Mouse (Mus musculus) megakaryocyte, adult 5-6 weeks (primary cell): ENCODE measurements around the gene Eno3. TPM values are rescaled to one million over a fixed set of nuclear protein-coding genes. Genes with fewer than 3 reads are reported as not detected.

Experiments
- ATAC-seq: 2 replicates; pipeline ENCODE4 v1.8.0; 2016; ENCODE audit warnings: mild to moderate bottlenecking, inconsistent platforms; ENCODE audit not compliant: poor library complexity, severe bottlenecking
- total RNA-seq, 2 experiments: library from RNA; stranded (forward) in 1 of 2; stranded (reverse) in 1 of 2; fragments of 153-499, 151-499 nt in 1 of 2; fragments of 221-1000, 200-1000 nt in 1 of 2; gene quantifications; 2 replicates each; pipeline versions ENCODE4 v1.2.3 to v1.2.4; 2015 to 2017

Eno3 gene
- total RNA-seq, 2 experiments from 2014 or later = 6.3 to 8.2 TPM

GRCm38 (mm10) chr11:70711026-70711425, 54.0 kb downstream of the Eno3 start:
- ATAC-seq = no peak

Other genes with a start within 250 kb of the Eno3 start
- 12.1 and 13.2 TPM in 2 replicates for gene Pelp1, start 247.2 kb upstream of the Eno3 start, total RNA-seq (2015)
- 5.8 and 7.4 TPM in 2 replicates for gene Pelp1, start 247.2 kb upstream of the Eno3 start, total RNA-seq (2017)
- 140 and 157 TPM in 2 replicates for gene Arrb2, start 224.6 kb upstream of the Eno3 start, total RNA-seq (2015)
- 125 and 141 TPM in 2 replicates for gene Arrb2, start 224.6 kb upstream of the Eno3 start, total RNA-seq (2017)
- 42.2 and 64.0 TPM in 2 replicates for gene Med11, start 205.3 kb upstream of the Eno3 start, total RNA-seq (2015)
- 47.8 and 55.3 TPM in 2 replicates for gene Med11, start 205.3 kb upstream of the Eno3 start, total RNA-seq (2017)
- gene Zmynd15, start 197.8 kb upstream of the Eno3 start, total RNA-seq (2015) = 0.13 TPM in 1 of 2 replicates, not detected in the other
- gene Zmynd15, start 197.8 kb upstream of the Eno3 start, total RNA-seq (2017) = 0.04 TPM in 1 of 2 replicates, not detected in the other
- 0.84 and 1.9 TPM in 2 replicates for gene Cxcl16, start 197.2 kb upstream of the Eno3 start, total RNA-seq (2015)
- gene Cxcl16, start 197.2 kb upstream of the Eno3 start, total RNA-seq (2017) = 1.2 and 1.7 TPM in 2 replicates
- not detected in 2 replicates for gene Tm4sf5, start 152.0 kb upstream of the Eno3 start, total RNA-seq (2015)
- gene Tm4sf5, start 152.0 kb upstream of the Eno3 start, total RNA-seq (2017) = not detected in 2 replicates
- not detected in 2 replicates for gene Vmo1, start 142.6 kb upstream of the Eno3 start, total RNA-seq (2015)
- not detected in 2 replicates for gene Vmo1, start 142.6 kb upstream of the Eno3 start, total RNA-seq (2017)
- gene Gltpd2, start 138.0 kb upstream of the Eno3 start, total RNA-seq (2015) = not detected in 2 replicates
- gene Gltpd2, start 138.0 kb upstream of the Eno3 start, total RNA-seq (2017) = not detected in 2 replicates
- gene Psmb6, start 131.8 kb upstream of the Eno3 start, total RNA-seq (2015) = 112 and 144 TPM in 2 replicates
- 182 and 211 TPM in 2 replicates for gene Psmb6, start 131.8 kb upstream of the Eno3 start, total RNA-seq (2017)
- not detected in 2 replicates for gene Gm40193, start 124.3 kb upstream of the Eno3 start, total RNA-seq (2015)
- gene Gm40193, start 124.3 kb upstream of the Eno3 start, total RNA-seq (2017) = not detected in 2 replicates
- 6.3 and 6.5 TPM in 2 replicates for gene Pld2, start 117.1 kb upstream of the Eno3 start, total RNA-seq (2015)
- 7.3 and 11.1 TPM in 2 replicates for gene Pld2, start 117.1 kb upstream of the Eno3 start, total RNA-seq (2017)
- 20.6 and 21.3 TPM in 2 replicates for gene Mink1, start 94.3 kb upstream of the Eno3 start, total RNA-seq (2015)
- gene Mink1, start 94.3 kb upstream of the Eno3 start, total RNA-seq (2017) = 12.7 and 17.5 TPM in 2 replicates
- not detected in 2 replicates for gene 4930544D05Rik, start 41.4 kb upstream of the Eno3 start, total RNA-seq (2015)
- gene 4930544D05Rik, start 41.4 kb upstream of the Eno3 start, total RNA-seq (2017) = not detected in 2 replicates
- 0.36 TPM in 1 of 2 replicates, not detected in the other for gene Chrne, start 38.0 kb upstream of the Eno3 start, total RNA-seq (2015)
- 0.41 and 1.2 TPM in 2 replicates for gene Chrne, start 38.0 kb upstream of the Eno3 start, total RNA-seq (2017)
- gene Gp1ba, start 18.1 kb upstream of the Eno3 start, total RNA-seq (2015) = 0.20 and 0.23 TPM in 2 replicates
- 0.04 TPM in 1 of 2 replicates, not detected in the other for gene Gp1ba, start 18.1 kb upstream of the Eno3 start, total RNA-seq (2017)
- 75.6 and 82.1 TPM in 2 replicates for gene Rnf167, start 10.0 kb upstream of the Eno3 start, total RNA-seq (2015)
- 57.4 and 60.0 TPM in 2 replicates for gene Rnf167, start 10.0 kb upstream of the Eno3 start, total RNA-seq (2017)
- gene Slc25a11, start 9.7 kb upstream of the Eno3 start, total RNA-seq (2015) = 78.9 and 93.0 TPM in 2 replicates
- gene Slc25a11, start 9.7 kb upstream of the Eno3 start, total RNA-seq (2017) = 63.4 and 66.1 TPM in 2 replicates
- 1,800 and 1,907 TPM in 2 replicates for gene Pfn1, start 2.6 kb upstream of the Eno3 start, total RNA-seq (2015)
- gene Pfn1, start 2.6 kb upstream of the Eno3 start, total RNA-seq (2017) = 869 and 896 TPM in 2 replicates
- 78.5 and 83.3 TPM in 2 replicates for gene Spag7, start 12.2 kb downstream of the Eno3 start, total RNA-seq (2015)
- gene Spag7, start 12.2 kb downstream of the Eno3 start, total RNA-seq (2017) = 67.0 and 83.5 TPM in 2 replicates
- 24.5 and 27.0 TPM in 2 replicates for gene Camta2, start 30.9 kb downstream of the Eno3 start, total RNA-seq (2015)
- 6.4 and 12.5 TPM in 2 replicates for gene Camta2, start 30.9 kb downstream of the Eno3 start, total RNA-seq (2017)
- gene Inca1, start 43.0 kb downstream of the Eno3 start, total RNA-seq (2015) = not detected in 2 replicates
- gene Inca1, start 43.0 kb downstream of the Eno3 start, total RNA-seq (2017) = 0.57 TPM in 1 of 2 replicates, not detected in the other
- 6.7 and 7.7 TPM in 2 replicates for gene Kif1c, start 43.3 kb downstream of the Eno3 start, total RNA-seq (2015)
- gene Kif1c, start 43.3 kb downstream of the Eno3 start, total RNA-seq (2017) = 17.4 and 21.6 TPM in 2 replicates
- gene Zfp3, start 107.0 kb downstream of the Eno3 start, total RNA-seq (2015) = 1.9 and 4.8 TPM in 2 replicates
- 2.1 and 2.8 TPM in 2 replicates for gene Zfp3, start 107.0 kb downstream of the Eno3 start, total RNA-seq (2017)
- 0.65 and 2.3 TPM in 2 replicates for gene Scimp, start 155.4 kb downstream of the Eno3 start, total RNA-seq (2015)
- 2.6 and 3.3 TPM in 2 replicates for gene Scimp, start 155.4 kb downstream of the Eno3 start, total RNA-seq (2017)
- 18.6 and 18.9 TPM in 2 replicates for gene Rabep1, start 187.6 kb downstream of the Eno3 start, total RNA-seq (2015)
- gene Rabep1, start 187.6 kb downstream of the Eno3 start, total RNA-seq (2017) = 47.8 and 55.9 TPM in 2 replicates